Mouse (Mus musculus): ENCODE measurements around the gene Vta1. TPM values are rescaled to one million over a fixed set of nuclear protein-coding genes. Genes with fewer than 3 reads are reported as not detected.

Vta1 gene
- 181 and 193 TPM in 2 replicates for polyA plus RNA-seq (2016; fragmentation: Nextera tagmentation; extraction: Ambion mirVana)

DNA sequence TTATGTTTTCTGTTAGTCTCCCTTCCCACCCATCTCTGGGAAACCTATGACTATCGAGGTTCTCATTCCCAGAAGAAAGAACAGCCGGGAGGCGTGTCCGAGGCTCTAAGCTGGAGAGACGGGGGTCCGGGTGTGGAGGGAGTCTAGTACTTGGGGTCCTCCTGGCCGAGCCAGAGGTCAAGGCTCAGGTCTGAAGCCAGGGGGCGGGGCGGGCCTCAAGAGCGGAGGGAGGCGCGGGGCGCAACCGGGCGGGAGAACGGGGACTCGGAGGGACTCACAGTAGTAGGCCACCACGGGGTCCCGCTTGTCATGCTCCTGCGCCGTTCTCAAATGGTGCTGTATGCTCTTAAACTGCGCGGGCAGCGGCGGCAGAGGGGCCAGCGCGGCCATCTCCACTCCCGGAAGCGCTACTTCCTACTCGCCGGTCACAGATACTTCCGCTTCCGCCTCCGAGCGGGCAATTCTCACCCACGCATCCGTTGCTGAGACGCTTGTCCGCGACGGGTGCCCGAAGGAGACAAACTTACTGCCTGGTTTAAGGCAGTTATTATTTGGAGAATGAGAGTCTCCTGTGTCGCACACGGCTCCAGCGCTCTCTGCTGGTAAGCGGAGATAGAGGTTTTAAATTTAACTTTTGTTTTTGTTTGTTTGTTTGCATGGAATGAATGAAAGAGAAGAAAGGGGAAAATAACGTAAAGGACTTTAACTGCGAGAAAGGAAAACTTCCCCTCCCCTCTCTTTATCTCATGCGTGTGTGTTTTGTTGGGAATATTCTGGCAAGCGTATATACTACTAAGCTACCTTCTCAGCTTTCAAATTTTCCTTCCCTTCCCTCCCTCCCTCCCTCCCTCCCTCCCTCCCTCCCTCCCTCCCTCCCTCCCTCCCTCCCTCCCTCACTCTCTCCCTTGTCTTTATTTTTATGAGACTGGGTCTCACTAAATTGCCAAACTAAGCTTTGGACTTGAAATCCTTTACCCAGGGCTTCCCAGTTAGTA, at the start of gene Vta1, which contains the start of gene Nmbr:
TSS of gene Vta1 (minus strand) at position 489 of the 995 bp plus-strand sequence.
TSS of gene Nmbr (plus strand) at position 520 of the 995 bp plus-strand sequence.
- Histone ChIP-seq H3K9me3 (replicated peaks) (no peaks in the 10 kb centered on the region), H3K27me3 (ENCODE audit: low read depth, poor library complexity, severe bottlenecking) (no peaks in the 10 kb centered on the region), H3K27ac (replicated peaks) (peak within 1 kb of the TSS; percentile 89), H3K36me3 (peaks cover 3% of the 10 kb centered on the region; the same call in 1 of the 2 replicates), H3K4me3 (peak within 1 kb of the TSS; percentile 87), H3K4me1 (peaks cover 32% of the 10 kb centered on the region)
- under 1% methylated on average over 50 of the region's 50 CpGs for WGBS
- DNase-seq (ENCODE audit: low spot score), result peak; percentile 95

DNA sequence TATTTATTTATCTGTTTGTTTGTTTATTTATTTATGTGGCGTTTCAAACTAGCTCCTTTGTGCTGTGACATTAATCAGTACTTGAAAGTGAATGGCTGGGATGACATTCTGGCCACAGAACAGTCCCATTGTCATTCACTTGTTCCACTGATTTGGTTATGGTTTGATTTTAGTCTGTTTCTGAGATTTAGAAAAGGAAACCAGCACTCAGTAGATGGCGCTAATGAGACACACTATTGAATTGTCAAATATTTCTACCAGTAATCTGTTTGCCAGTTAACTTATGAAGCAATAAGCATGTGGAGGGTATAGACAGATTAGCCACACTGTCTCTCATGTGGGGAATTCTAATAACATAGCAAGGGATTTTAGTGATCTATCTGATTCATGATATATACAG, 28.9 kb upstream of the Vta1 start:
- no peaks in the 10 kb centered on the region for H3K36me3 ChIP-seq
- H3K27me3 ChIP-seq (ENCODE audit: low read depth, poor library complexity, severe bottlenecking), result no peaks in the 10 kb centered on the region
- no peak overlapping the region for H3K27ac ChIP-seq (replicated peaks)
- no peaks in the 10 kb centered on the region for H3K9me3 ChIP-seq (replicated peaks)
- WGBS, result 15% methylated on average over 2 of the region's 2 CpGs
- H3K4me1 ChIP-seq, result no peaks in the 10 kb centered on the region
- H3K4me3 ChIP-seq, result no peak overlapping the region
- no peak for DNase-seq (ENCODE audit: low spot score)

DNA sequence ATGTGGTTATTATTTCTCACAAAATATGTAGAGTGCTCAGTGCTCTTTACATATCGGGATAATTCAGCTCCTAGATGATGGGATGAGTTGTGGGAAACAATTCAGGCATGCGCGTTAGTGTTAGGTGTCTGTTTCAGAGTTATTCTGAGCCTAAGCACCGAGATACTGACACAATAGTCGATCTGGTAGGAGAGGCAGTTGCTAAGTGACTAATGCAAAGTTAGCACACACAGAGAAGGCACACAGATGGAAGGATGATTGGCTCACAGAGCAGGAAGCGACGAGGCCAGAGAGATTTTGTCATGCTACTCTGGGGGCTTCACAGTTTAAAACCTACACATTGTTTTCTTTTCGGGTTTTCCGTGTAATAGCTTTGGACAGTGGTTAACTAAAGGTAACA, 20.3 kb upstream of the Vta1 start:
- 74% methylated on average over 9 of the region's 9 CpGs for WGBS

DNA sequence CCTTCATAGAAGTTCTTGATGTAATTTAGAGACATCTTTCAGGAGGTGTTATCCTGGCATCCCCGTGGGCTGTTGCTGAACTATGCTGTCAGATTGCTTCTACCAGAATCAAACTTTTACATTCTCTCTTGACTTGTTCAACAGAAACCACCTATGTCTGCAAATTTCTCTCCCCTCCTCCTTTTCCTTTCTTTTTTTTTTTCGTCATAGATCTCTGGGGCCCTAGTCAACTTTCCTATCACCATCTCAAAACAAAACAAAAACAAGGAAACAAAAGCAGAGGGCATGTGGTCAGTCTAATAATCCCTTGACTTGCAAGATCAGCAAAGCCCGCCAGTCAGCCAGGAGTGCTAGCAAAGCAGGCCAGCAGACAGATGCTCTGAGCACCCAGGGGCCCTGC, 12.8 kb upstream of the Vta1 start, which contains the start of gene Gje1:
TSS of gene Gje1 (minus strand) at position 101 of the 400 bp plus-strand sequence.
- WGBS, result 57% methylated on average over 3 of the region's 3 CpGs
- no peaks in the 10 kb centered on the region for H3K27me3 ChIP-seq (ENCODE audit: low read depth, poor library complexity, severe bottlenecking)
- DNase-seq (ENCODE audit: low spot score), result no peak
- H3K27ac ChIP-seq (replicated peaks), result no peak within 1 kb of the TSS
- no peaks in the 10 kb centered on the region for H3K36me3 ChIP-seq
- H3K4me3 ChIP-seq, result no peak within 1 kb of the TSS
- H3K4me1 ChIP-seq, result no peaks in the 10 kb centered on the region
- H3K9me3 ChIP-seq (replicated peaks), result no peaks in the 10 kb centered on the region

More for the DNA sequence above, 20.3 kb upstream of the Vta1 start:
- H3K9me3 ChIP-seq (replicated peaks), result no peaks in the 10 kb centered on the region
- H3K4me3 ChIP-seq, result no peak overlapping the region
- no peak overlapping the region for H3K27ac ChIP-seq (replicated peaks)
- no peak for DNase-seq (ENCODE audit: low spot score)
- H3K27me3 ChIP-seq (ENCODE audit: low read depth, poor library complexity, severe bottlenecking), result no peaks in the 10 kb centered on the region
- no peaks in the 10 kb centered on the region for H3K36me3 ChIP-seq
- no peaks in the 10 kb centered on the region for H3K4me1 ChIP-seq

DNA sequence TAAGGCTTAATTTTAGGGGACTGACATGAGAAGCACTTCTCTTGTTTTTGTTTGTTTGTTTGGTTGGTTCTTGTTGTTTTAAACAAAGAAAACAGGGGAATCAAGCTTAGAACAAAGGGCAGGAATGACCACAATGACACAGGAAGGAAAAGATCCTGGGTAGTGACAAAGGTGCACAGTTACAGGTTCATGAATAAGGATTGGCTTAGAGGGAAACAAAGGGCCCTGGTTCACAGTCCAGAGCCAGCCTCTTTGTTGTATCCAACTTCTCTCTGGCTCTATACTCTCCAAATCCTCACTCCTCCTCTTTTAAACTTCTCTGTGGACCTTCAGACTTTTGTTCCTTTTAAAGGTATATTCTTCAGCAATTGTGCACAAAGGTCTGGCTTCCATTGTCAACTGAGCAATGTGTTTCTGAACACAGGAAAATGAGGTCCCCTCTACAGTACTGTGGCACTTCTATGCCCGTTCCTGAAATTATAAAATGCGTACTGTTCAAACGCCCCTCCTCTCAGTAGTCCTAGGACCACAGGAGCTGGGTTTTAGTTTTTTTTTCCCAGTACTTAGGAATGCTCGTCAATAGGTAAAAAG, 1.4 kb downstream of the Vta1 start:
- no peak for DNase-seq (ENCODE audit: low spot score)
- Histone ChIP-seq H3K36me3 (peaks cover 3% of the 10 kb centered on the region; the same call in 1 of the 2 replicates), H3K9me3 (replicated peaks) (no peaks in the 10 kb centered on the region), H3K4me3 (peak overlapping the region; percentile 87), H3K4me1 (peaks cover 32% of the 10 kb centered on the region), H3K27ac (replicated peaks) (peak overlapping the region; percentile 89), H3K27me3 (ENCODE audit: low read depth, poor library complexity, severe bottlenecking) (no peaks in the 10 kb centered on the region)
- WGBS, result 38% methylated on average over 4 of the region's 4 CpGs

DNA sequence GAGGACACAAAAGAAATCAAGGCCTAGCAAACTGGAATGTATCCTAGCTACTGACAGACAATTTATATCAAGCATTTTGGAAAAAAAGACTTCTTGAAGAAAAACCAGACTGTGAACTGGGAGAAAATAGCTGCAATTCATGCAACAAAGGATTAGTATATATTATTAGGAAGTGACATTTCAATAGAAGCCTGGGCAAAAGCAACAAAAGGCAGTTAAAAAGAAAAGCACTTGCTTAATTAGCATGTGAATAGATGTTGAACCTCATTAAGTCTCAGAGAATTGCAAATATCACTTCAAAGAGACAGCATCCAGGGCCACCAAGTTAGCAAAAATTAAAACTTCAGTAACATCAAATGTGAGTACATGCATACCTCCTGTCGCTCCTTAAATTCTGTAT, 2.1 kb downstream of the Vta1 start:
- H3K27ac ChIP-seq (replicated peaks), result peak overlapping the region; percentile 89
- DNase-seq (ENCODE audit: low spot score), result no peak
- peaks cover 3% of the 10 kb centered on the region; the same call in 1 of the 2 replicates for H3K36me3 ChIP-seq
- peak overlapping the region; percentile 87 for H3K4me3 ChIP-seq
- no peaks in the 10 kb centered on the region for H3K27me3 ChIP-seq (ENCODE audit: low read depth, poor library complexity, severe bottlenecking)
- peaks cover 33% of the 10 kb centered on the region for H3K4me1 ChIP-seq
- H3K9me3 ChIP-seq (replicated peaks), result no peaks in the 10 kb centered on the region
- WGBS, result 27% methylated on average over 1 of the region's 1 CpGs

DNA sequence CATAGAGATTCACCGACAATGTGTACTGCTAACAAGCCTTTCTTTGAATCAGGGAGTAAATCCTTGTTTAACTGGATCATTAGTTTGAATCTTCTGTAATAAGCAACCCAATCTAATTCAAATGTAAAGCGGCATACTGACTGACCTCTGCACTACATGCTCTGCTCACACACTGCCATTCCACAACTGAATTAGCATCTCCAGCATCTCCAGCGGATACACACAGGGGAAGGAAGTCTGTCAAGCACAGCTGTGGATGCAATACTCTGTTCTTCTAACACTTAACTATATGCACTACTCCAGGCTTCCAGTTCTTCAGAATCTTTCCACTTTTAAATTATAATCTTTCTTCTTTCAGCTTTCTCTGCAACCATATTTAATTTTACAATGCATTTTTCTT, 15.0 kb downstream of the Vta1 start:
- DNase-seq (ENCODE audit: low spot score), result no peak
- 73% methylated on average over 3 of the region's 3 CpGs for WGBS

DNA sequence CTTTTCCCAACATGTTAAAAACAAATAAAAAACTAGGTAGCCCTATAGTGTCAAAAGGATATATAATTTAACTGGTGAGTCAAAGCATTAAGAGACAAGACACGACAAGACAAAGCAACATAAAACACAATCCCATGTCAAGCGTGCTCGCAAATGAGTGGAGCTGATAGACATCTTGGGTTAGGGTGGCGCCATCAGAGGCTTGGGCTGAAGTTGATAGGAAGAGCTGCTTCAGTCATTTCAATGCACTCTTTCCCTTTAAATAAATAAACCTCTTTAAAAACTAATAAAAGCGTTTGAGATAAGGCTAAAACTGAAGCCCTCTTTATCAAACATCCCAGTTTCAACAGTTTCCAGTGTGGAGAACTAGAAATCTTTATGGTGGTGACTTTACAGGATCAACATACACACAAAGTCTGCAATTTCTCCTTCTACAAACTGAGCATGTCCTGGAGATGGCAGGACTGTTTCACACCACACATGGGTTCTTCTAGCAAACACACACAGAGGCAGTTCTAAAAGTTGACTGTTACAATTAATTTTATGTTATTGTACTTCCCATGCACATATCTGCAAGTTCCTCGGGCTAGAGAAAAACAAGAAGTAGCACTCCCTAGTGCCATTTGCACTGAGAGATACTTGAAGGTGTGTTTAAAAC, 16.4 kb downstream of the Vta1 start:
- 90% methylated on average over 6 of the region's 6 CpGs for WGBS
- Histone ChIP-seq H3K4me1 (peaks cover 10% of the 10 kb centered on the region; the same call in 1 of the 2 replicates), H3K4me3 (no peak overlapping the region), H3K27me3 (ENCODE audit: low read depth, poor library complexity, severe bottlenecking) (no peaks in the 10 kb centered on the region), H3K27ac (replicated peaks) (no peak overlapping the region), H3K9me3 (replicated peaks) (no peaks in the 10 kb centered on the region; the same call in 1 of the 2 replicates), H3K36me3 (peaks cover 35% of the 10 kb centered on the region)
- no peak for DNase-seq (ENCODE audit: low spot score)

More for the DNA sequence above, 15.0 kb downstream of the Vta1 start:
- no peak overlapping the region for H3K4me3 ChIP-seq
- no peaks in the 10 kb centered on the region; the same call in 1 of the 2 replicates for H3K9me3 ChIP-seq (replicated peaks)
- H3K36me3 ChIP-seq, result peaks cover 22% of the 10 kb centered on the region
- no peak overlapping the region for H3K27ac ChIP-seq (replicated peaks)
- no peaks in the 10 kb centered on the region for H3K27me3 ChIP-seq (ENCODE audit: low read depth, poor library complexity, severe bottlenecking)
- peaks cover 10% of the 10 kb centered on the region; the same call in 1 of the 2 replicates for H3K4me1 ChIP-seq

DNA sequence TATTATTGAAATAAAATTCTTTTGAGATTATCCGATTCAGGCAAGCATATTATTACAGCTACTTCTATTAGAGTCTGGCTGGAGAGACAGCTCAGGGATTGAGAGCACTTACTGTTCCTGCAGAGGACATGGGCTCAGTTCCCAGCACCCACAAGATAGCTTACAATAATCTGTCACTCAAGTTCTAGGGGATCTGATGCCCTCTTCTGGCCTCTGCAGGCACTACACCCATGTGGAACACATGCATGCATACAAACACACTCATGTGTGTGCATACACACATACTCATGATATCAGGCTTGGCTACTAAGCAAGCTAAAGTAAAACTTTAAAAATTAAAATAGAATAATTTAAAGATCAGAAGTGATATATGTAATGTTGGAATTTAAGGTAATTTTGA, 19.7 kb downstream of the Vta1 start:
- H3K4me3 ChIP-seq, result no peak overlapping the region
- no peaks in the 10 kb centered on the region for H3K27me3 ChIP-seq (ENCODE audit: low read depth, poor library complexity, severe bottlenecking)
- no peak overlapping the region for H3K27ac ChIP-seq (replicated peaks)
- H3K9me3 ChIP-seq (replicated peaks), result no peaks in the 10 kb centered on the region; the same call in 1 of the 2 replicates
- H3K4me1 ChIP-seq, result peaks cover 7% of the 10 kb centered on the region; the same call in 1 of the 2 replicates
- H3K36me3 ChIP-seq, result peaks cover 44% of the 10 kb centered on the region
- no peak for DNase-seq (ENCODE audit: low spot score)
- WGBS, result 98% methylated on average over 1 of the region's 1 CpGs

DNA sequence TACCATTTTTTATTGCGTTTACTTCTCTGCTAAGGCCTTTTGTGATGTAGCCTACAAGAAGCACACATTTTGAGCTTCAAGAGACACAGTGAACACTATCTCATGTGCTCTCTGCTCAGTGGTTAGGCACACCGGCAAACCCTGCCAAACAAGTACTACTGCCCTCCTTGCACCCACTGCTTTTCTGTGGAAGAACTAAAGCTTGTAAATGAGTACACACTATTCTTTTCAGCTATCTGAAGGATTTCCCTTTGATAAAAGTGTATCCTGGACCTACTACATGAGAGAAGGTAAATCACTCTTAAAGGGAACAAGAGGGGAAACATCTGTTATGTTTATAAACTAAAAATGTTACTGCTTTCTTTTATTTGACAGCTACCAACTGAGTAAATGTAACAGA, 39.2 kb downstream of the Vta1 start:
- H3K9me3 ChIP-seq (replicated peaks), result no peaks in the 10 kb centered on the region
- no peaks in the 10 kb centered on the region for H3K27me3 ChIP-seq (ENCODE audit: low read depth, poor library complexity, severe bottlenecking)
- no peak for DNase-seq (ENCODE audit: low spot score)
- H3K36me3 ChIP-seq, result peaks cover 42% of the 10 kb centered on the region
- H3K27ac ChIP-seq (replicated peaks), result no peak overlapping the region
- 98% methylated on average over 2 of the region's 2 CpGs for WGBS
- H3K4me1 ChIP-seq, result no peaks in the 10 kb centered on the region
- no peak overlapping the region for H3K4me3 ChIP-seq

DNA sequence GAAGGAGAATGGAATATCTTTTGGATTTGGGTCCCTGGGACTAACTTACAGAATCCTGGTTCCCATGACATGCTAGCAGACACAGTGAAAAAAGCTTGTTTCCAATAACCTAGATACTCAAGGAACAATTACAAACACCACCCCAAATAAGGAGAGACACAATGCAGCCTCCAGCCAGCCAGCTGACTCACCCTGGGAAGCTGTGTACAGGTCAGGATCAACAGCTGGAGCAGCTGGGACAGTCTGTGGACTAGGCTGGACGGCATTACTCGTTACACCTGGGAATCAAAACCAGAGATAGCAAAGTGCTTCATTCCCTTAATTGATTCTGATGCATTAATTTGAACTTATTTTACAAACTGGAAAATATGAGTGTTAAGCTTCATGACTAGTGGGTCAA, 44.5 kb downstream of the Vta1 start:
- no peaks in the 10 kb centered on the region for H3K4me1 ChIP-seq
- H3K27me3 ChIP-seq (ENCODE audit: low read depth, poor library complexity, severe bottlenecking), result no peaks in the 10 kb centered on the region
- H3K4me3 ChIP-seq, result no peak overlapping the region
- 95% methylated on average over 2 of the region's 2 CpGs for WGBS
- no peaks in the 10 kb centered on the region for H3K9me3 ChIP-seq (replicated peaks)
- no peak for DNase-seq (ENCODE audit: low spot score)
- H3K36me3 ChIP-seq, result peaks cover 43% of the 10 kb centered on the region
- H3K27ac ChIP-seq (replicated peaks), result no peak overlapping the region

DNA sequence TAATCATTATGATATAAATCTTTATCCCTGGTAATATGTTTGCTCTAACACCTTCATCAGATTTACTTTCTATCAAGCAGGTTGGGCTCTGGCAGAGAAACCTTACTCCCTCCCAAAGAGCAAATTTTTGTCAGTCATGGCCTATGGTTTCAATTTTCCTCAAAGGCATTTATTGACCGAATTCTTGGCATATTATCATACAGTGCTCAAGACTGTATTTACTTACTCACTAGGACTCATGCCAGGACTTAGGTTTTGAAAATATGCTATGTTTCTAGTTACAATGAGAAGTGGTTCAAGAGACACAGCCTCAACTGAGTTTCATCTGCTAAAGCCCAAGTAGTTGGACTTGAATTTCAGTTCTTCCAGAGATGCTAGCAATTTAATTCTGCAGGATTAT, 65.7 kb downstream of the Vta1 start:
- H3K27ac ChIP-seq (replicated peaks), result no peak overlapping the region
- H3K9me3 ChIP-seq (replicated peaks), result no peaks in the 10 kb centered on the region; the same call in 1 of the 2 replicates
- H3K4me3 ChIP-seq, result no peak overlapping the region
- no peak for DNase-seq (ENCODE audit: low spot score)
- H3K27me3 ChIP-seq (ENCODE audit: low read depth, poor library complexity, severe bottlenecking), result no peaks in the 10 kb centered on the region
- H3K4me1 ChIP-seq, result no peaks in the 10 kb centered on the region
- 93% methylated on average over 1 of the region's 1 CpGs for WGBS
- H3K36me3 ChIP-seq, result no peaks in the 10 kb centered on the region

All from midbrain, embryonic 10.5 days (tissue).